Mouse (Mus musculus) CD4-positive, CD25-positive, alpha-beta regulatory T cell, adult 4 months (primary cell): Measurements from ENCODE around the gene Gm20835. TPM values are rescaled to one million over a fixed set of nuclear protein-coding genes. Genes with fewer than 3 reads are reported as not detected.
"Not testable (repeated sequence)": the region's sequence is repeated elsewhere in the genome, so short reads cannot be mapped to it uniquely, and the experiment has no call there.

Source experiments
- ATAC-seq: one replicate; pipeline ENCODE4 v1.8.0; 2017
- polyA plus RNA-seq, 2 experiments: library from polyadenylated mRNA; unstranded; fragments of 100-300 nt; shearing (Covaris generic); gene quantifications; one replicate each; pipeline ENCODE4 v1.2.1; 2017

Gm20835 gene
- polyA plus RNA-seq, result not detected

DNA sequence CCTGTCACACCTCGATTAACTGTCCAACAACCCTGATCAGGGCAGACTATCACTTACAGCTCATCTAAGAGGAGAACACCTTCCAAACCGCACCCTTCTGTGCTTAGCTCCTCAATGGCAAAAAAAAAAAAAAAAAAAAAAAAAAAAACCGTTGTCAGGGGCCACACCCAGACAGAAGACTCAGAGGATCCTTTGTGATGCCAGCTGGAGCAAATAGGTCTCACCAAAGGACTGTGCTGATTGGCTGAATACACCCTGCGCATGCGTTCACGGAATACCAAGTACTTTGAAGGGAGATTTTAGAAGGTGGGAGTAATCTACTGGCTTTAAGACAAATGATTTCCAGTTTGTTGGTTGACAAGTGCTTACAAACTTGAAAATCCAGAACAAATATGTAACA lies at the start of gene Gm20835:
Gene Gm20835 (minus strand): TSS at position 101 of the 400 bp plus-strand sequence.
- not testable (repeated sequence) for ATAC-seq
